12 mouse cellular contexts compared by ENCODE assay signal in the genomic region with DNA sequence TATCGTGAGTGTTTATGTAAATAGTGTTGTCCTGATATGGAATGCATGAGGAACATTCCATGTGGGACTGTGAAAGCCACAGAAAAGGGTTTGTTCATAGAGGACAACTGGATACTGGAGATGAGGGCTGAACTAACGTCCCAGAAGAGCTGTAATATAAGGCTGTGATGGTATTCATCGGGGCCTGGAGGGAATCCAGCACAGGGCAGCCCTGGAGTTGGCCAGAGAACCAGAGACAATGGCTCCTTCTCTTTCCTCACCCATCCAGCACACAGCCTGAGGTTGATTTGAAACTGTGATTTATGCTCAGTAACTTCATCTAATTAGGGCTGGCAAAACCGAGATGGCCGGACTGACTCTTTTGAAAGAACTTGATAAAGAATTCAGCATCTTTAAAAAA.
"Had no signal": no experiment of that assay in that cellular context is flagged by ENCODE, and none has a peak within 500 bp of the region (broad histone marks: within the 10 kb centered on the region; RNA-seq: fewer than 3 reads in every experiment).

No protein-coding gene starts in this region.

- H3K36me3 ChIP-seq: kidney, embryonic 15.5 days; limb, embryonic 15.5 days; liver, embryonic 13.5 days; stomach, embryonic 15.5 days had no signal

- ATAC-seq: intestine, embryonic 16.5 days; midbrain, embryonic 16.5 days had no signal

- DNase-seq: kidney, adult 2 months; kidney, postnatal 14 days; liver, embryonic 13.5 days; liver, postnatal 0 days; spleen, adult 18-20 months; thymus, postnatal 4 days had no signal

- H3K27me3 ChIP-seq: kidney, embryonic 15.5 days; limb, embryonic 15.5 days; liver, embryonic 13.5 days; stomach, embryonic 15.5 days had no signal

- H3K9ac ChIP-seq: kidney, embryonic 15.5 days; limb, embryonic 15.5 days; liver, embryonic 13.5 days; liver, postnatal 0 days; stomach, embryonic 15.5 days had no signal

- H3K4me2 ChIP-seq: kidney, embryonic 15.5 days; limb, embryonic 15.5 days; liver, embryonic 13.5 days; midbrain, embryonic 11.5 days; stomach, embryonic 15.5 days had no signal

- H3K27ac ChIP-seq: kidney, embryonic 15.5 days; limb, embryonic 15.5 days; liver, embryonic 13.5 days; stomach, embryonic 15.5 days had no signal

- H3K9me3 ChIP-seq: kidney, embryonic 15.5 days; limb, embryonic 15.5 days; liver, embryonic 13.5 days; stomach, embryonic 15.5 days had no signal

- H3K4me3 ChIP-seq: kidney, embryonic 15.5 days; limb, embryonic 15.5 days; liver, embryonic 13.5 days; stomach, embryonic 15.5 days had no signal

- H3K4me1 ChIP-seq: limb, embryonic 15.5 days; stomach, embryonic 15.5 days had no signal
